Mouse (Mus musculus) testis, adult 2 months (tissue): ENCODE results near the gene Dpep1.

Experiments
- CTCF ChIP-seq: fragments of 200-500 bp; IDR thresholded peaks from 2 replicates; pipeline ENCODE4 v1.5.1; 2012; ENCODE audit warnings: low read depth, mild to moderate bottlenecking, inconsistent platforms, low read length, moderate library complexity; ENCODE audit not compliant: control insufficient read depth, insufficient read depth, insufficient replicate concordance
- POLR2A ChIP-seq: fragments of 200-500 bp; IDR thresholded peaks from 2 replicates; pipeline ENCODE4 v1.6.1; 2012; ENCODE audit warnings: low read depth, mild to moderate bottlenecking, inconsistent platforms, low read length, moderate library complexity; ENCODE audit not compliant: control insufficient read depth

DNA sequence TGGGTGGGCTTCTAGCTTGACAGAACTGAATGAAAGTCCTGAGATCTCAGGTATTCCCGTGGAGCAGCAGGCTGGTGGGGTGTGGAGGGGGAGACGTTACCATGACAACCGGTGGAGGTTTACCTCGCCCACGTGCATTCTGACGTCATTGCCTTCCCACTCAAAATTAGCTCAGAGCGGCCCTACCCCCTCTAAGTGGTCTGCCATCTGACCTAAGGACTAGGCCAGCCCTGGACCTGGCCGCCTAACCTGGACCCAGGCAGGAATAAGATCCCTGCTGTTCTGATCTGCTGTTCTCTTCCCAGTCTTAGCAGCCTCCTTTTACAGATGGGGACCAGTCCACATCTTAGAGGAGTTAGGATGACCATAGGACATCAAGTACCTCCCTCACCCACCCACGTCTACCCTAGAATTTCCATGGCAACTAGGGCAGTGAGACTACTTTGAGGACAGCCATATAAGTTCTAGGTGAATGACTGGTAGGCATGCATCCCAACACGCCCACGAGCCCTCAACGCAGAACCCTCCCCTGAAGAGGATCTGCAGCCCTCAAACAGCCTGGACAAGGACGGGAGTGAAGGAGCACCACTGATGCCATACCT is 49.0 kb downstream of the Dpep1 start:
- TF ChIP-seq POLR2A (peak; percentile 81; the same call in 1 of the 2 replicates), CTCF (0 out of 2 replicates have a peak, but pooled peaks have one; percentile 2)
